Mouse (Mus musculus) kidney, postnatal 25 days (tissue): ENCODE measurements around the gene Rspry1.
A peak's percentile ranks its signal among the peaks of the same experiment; 100 is the strongest.

ENCODE experiments used
- DNase-seq, 2 experiments: peaks; one replicate each; pipeline ENCODE4 v3.0.0; 2021; ENCODE audit warnings: mixed read lengths in 2 of 2

Gene Rspry1

DNA sequence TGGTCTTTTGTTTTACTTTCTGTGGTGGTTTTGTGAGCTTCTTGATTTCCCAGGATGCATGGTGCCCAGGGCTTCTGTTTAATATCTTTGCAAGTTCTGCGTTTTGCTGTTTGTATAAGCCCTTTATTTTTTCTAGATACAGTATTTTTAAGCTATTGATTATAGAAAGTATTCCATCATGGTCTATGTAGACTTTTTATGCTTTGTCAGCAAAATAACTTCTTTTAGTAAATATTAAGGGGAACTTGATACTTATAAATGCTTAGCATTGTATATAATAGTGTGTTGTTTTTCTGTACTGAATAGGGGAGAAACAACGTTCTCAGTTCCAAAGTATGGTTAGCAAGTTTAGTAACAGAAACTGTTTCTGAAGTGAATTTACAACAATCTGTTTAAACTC lies 2.3 kb downstream of the Rspry1 start:
- no peak for DNase-seq

DNA sequence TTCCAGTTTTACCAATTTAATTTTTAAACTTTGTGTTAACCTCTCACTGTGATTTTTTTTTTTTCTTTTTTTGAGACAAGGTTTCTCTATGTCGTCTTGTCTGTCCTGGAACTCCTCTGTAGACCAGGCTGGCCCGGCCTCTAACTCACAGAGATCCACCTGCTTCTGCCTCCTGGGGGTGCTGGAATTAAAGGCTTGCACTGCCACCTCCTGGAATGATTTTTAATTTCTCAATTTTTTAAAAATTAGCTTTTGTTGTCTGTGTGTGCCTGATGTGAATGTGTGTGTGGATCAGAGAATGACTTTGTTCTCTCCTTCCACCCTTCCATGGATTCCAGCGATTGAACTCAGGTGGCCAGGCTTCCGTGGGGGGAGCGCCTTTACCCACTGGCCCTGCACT lies 5.3 kb downstream of the Rspry1 start:
- DNase-seq, result no peak

DNA sequence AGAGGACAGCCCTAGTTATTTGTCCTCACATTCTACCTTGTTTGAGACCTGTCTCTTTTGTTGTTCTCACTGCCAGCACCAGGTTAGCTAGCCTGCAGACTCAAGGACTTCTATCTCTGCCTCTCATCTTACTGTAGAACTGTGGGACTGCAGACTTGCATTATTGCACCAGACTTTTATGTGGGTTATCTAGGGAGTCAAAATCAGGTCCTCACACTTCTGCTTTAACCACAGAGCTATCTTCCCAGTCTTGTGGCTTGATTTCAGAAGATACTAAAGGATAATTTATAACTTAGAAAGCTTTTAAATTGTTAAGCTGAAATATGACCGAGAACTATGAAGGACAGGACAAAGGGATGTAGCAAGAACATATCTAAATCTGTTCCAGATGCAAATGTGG lies 23.1 kb downstream of the Rspry1 start:
- DNase-seq, result no peak

DNA sequence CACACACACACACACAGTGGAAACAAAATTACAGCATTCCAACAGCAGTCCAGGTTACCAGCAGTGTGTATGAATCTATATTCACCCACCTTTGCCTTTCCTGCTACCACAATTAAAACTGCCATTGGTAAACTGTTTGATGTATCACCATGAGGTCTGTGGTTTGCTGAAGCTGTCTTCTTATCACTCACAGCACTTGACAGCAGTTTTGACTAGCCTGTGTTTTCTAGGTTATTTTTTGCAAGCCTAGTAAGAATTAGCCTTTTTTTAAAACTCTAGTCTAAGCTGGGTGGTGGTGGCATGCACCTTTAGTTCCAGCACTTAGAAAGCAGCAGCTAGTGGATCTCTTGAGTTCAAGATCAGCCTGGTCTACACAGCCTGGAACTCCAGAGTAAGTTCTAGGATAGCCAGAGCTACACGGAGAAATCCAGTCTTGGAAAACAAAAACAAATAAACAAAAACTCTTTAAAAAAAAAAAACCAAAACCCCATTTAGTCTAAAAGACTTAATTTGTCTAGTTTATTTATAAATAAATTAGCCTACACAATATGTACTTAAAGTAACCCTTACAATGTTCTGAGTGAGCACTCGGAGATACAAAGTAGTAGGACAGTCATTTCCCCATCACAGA lies 31.9 kb downstream of the Rspry1 start:
- no peak for DNase-seq

DNA sequence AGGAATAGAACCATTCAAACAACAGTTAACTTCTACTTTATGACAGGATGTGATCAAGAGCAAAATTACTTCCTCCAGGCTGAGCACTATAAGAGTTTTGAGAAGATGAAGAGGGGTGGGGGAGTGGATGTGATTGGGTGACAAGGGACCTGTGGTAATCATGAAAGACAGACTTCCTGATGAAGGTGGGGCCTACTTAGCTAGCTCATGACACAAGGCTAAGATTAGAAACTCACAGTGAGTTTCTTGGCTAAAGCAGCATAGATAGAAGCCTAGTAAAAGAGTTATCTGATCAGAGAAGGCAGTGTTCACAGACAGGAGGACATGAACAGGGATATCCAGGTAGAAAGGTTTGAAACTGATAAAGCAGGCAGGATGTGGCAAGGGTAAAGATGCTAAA lies 32.5 kb downstream of the Rspry1 start:
- no peak for DNase-seq

DNA sequence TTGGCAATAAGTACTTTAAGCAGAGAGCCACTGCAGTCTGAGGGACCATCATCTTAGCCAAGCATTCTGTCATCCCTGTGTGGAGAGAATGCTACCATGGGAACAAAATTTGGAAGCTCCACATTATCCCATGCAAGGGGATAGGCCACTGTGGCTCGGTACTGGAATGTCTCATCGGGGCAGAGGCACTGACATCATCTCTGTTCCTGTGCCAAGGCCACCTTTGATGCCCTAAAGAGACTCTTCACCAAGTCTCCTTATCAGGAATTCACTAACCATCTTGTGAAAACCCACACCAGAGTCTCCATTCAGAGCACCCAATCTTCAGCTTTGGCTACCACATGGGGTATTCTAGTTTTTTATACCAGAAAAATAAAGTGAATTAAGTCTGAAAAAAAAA lies 39.4 kb downstream of the Rspry1 start:
- DNase-seq, result no peak

DNA sequence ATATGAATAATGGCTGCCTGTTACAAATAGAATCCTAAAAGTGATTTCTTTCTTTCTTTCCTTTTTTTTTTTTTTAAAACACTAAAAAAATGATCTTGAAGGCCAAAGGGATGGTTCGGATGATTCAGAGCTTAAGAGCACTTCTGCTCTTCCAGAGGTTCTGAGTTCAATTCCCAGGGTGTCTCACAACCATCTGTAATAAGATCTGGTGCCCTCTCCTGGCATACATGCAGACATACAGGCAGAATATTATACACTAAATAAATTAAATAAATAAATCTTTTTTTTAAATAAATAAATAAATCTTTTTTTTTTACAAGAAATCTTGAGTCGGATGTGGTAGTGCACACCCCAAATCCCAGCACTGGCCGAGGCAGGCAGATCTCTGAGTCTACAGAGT lies 40.2 kb downstream of the Rspry1 start:
- no peak for DNase-seq

DNA sequence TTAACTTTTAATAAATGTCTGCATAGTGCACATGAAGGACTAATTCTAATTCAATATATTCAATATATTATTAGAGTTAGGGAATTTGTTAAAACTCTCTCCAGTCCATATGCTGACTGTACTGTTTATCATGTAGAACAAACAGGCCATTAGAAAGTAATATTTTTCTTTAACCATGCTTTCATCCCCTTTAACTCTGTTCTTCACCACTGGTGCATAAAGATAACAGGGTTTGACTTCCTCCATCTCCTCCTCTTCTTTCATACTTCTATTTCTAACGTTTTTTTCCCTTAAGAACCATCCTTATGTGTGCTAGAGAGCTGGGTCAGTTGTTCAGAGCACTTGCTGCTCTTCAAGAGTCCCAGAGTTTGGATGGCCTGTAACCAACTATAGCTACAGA lies 43.5 kb downstream of the Rspry1 start:
- DNase-seq, result no peak

DNA sequence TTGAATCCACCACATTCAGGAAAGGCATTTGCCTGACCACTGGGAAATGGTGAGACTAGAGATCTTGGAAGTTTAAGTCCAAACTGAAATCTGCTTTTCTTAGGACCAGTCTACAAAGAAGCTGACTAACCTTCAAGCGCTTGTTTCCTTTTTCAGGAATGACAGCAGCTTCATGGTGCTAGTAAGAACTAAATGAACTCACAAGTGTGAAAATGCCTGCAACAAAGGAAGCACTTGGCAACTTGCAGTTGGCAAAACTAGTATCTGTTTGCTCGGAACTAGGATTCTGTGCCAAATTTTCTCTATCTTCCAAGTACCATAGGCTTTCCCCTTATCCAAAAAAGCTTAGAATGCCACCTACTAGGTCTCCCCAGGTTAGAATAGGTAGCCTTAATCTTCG lies 44.4 kb downstream of the Rspry1 start:
- DNase-seq, result no peak

DNA sequence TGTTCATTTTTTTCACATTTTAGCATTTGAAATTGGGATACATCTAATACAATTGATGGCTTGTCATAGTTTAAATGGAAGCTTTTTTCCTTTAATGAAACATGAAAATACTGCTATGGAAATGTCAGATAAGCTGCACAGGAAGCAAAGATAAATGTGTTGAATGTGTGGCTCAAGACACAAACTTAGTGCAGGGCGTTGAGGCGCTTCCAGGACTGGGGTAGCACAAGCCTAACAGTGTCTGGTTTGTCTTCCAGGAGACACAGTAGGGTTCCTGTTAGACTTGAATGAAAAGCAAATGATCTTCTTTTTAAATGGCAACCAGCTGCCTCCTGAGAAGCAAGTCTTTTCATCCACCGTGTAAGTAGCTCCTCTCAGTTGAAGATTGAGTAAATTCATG lies 47.8 kb downstream of the Rspry1 start:
- DNase-seq, result no peak

DNA sequence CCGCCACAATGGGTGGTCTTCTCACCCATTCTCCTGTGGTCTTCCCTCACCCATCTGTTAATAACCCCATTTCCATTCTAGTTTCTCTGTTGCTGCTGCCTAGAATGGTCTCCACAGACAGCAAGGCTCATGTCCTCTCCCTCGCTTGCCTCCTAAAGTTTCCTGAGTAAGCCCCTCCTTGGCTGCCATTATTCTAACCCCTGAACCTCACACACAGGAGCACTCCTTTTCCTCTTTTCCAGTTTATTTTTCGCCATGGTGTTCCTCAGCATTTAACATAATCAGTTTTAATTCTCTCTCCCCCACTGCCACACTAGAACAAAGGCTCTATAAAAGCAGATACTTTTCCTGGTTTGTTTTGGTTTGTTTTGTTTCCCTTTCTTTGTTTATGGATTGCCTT lies 51.2 kb downstream of the Rspry1 start:
- DNase-seq, result no peak

DNA sequence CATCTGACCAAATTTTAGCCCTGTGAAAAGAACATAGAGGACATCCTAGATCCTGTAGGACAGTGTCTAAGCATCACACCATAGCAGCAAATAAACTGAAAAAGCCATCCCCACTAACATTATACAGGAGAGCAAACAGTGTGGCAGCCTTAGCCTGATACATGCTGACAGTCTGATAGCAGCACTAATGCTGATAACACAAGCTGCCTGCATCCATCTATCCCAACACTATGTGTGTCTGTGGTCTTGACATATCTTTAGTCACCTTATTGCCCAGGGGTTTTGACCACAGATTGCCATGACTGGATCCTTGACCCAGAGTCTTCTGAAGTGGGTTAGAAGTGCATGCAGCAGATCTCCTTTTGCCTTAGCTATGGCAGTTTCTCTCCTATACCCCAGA lies 53.3 kb downstream of the Rspry1 start:
- no peak for DNase-seq

DNA sequence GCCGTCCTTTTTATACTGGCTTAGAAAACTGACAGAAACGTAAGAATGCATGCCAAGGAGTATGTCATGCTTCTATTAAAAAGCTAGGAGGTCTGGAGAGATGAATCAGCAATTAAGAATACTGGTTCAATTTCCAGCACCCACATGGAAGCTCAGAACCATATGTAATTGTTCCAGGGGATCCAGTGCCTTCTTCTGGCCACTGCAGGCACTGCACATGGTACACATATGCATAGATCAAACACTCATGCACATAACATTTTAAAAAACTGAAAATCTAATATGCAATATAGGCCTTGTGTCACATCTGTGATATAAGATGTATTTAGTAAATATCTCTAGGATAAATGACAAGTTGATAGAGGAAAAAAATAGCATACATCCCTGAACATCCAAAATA lies 56.3 kb downstream of the Rspry1 start:
- DNase-seq, result no peak

DNA sequence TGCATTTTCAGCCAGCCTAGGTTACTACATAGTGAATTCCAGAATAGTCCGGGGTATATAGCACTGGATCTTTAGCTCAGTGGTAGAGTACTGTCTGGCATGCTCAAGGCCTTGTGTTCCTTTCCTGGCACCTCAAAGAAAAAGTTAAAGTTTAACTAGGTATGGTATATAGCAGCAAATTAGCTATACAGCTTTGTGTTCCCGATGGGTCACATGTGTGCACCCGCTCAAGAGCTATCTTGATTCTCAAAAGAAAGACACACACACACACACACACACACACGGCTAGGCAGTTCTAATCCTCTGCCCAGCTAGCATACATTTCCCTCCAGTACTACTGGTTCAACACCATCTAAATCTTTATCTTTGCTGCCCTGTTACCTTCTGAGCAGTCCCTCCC lies 58.7 kb downstream of the Rspry1 start:
- DNase-seq, result no peak

DNA sequence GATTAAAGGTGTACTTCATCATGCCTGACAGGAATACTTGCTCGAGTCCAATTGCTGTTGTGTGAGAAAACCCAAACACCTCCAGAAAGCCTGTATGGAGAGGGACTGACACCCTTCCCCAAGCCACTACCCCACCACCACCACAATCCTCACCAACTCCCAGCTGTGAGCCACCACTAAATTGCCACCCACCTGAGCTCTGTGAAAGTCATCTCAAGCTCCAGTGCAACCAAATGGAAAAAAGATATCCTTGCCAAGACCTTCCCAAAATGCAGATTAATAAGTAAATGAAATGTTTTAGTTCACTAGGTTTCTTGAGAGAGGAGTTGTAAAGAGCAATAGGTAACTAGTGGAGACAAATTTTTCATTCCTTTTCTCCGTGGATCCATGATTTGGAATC lies 63.0 kb downstream of the Rspry1 start:
- peak in 1 of 2 experiments; percentile 58 for DNase-seq

DNA sequence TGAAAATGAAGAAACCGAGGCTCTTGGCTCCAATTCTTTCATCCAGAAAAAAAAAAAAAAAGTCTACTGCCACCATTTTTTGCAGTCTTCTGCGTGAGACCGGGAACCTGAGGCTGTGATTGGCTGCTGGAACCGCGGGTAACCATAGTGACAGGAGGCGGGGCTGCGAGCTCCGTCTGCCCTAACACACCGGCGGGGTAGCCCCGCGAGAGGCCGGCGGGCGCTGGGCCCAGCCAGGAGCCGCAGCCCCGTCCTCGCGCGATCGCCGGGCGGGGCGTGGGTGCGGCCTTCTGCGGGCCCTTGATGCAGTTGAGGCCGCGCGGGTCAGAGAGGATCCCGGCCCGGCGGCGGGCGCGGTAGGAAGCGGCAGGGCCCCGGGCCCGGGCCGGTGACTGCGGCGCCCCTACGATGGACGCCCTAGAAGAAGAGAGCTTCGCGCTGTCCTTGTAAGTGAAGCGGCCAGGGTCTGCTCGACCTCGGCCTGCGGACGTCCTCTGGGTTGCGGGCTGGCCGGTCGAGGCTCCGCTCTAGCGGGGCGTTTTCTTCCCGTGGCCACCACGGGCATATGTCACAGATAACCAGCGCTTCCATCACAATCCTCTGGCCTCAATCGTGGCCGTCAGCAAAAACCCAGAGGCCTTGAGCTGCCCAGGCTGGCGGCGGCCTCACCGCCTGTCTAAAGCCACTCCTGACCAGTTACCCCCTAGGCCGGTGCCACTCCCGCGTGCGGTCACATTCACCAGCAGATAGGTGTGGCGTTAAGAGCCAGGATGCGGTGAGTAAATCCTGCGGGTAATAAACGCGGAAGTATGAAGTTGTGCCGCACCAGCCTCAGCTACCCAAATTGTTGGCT lies 64.9 kb downstream of the Rspry1 start, which contains the start of gene Arl2bp:
TSS of gene Arl2bp (plus strand) at position 145 of the 853 bp plus-strand sequence.
- DNase-seq, result peak; percentile 96 to 98

DNA sequence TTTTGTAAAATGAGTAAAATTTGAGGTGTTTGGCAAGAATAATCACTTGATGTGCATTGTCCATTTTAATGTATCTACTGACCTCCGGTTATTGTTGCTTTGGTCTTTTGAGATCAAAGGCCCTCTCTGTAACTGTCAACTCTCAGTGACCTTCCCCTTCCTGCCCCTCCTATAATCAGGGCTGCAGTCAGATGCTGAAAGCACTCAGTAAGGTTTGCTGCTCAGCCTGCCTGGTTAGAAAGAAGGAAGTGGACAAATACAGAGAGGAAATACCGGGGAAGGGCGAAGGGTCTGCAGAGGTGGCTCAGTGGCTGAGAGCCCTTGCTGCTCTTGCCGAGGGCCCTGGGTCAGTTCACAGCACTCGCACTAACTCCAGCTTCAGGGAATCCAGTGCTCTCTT lies 72.6 kb downstream of the Rspry1 start:
- DNase-seq, result no peak

DNA sequence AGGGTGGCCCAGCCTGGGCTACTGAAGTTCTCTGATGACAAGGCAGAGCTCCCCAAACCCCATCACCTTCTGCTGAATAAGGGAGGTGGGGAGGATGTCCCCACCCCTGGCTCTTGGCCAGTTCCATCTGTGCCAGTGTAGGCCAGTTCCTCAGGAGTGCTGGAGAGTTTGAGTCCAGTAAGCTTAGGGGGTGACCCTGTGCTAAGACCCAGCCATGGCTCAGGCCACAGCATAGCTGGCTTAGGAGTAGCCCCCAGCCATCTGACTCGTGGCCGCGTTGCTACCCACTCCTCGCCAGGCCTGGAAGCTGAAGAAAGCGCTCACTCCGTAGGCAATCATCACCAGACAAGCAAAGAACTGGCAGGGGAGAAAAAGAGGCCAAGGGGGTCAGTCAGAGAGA lies 74.2 kb downstream of the Rspry1 start:
- no peak for DNase-seq

DNA sequence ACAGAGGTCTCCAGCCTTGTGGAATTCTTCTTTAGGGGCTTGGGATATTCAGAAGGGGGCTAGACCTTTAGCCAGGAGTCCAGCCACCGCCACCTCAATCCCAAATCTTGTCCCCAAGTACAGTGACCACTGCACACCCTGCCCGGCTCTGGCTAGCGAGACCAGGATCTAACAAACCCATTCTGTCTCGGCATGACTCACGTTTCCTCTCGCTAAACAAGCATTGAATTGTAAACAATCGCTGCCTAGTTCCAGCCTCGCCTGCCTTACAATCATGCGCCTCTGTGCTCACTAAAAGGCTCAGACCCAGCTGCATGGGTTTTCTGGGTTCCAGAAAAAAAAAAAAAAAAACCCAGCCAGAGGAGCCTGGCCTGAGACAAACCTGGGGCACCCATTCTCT lies 76.8 kb downstream of the Rspry1 start:
- DNase-seq, result peak in 1 of 2 experiments; percentile 29

DNA sequence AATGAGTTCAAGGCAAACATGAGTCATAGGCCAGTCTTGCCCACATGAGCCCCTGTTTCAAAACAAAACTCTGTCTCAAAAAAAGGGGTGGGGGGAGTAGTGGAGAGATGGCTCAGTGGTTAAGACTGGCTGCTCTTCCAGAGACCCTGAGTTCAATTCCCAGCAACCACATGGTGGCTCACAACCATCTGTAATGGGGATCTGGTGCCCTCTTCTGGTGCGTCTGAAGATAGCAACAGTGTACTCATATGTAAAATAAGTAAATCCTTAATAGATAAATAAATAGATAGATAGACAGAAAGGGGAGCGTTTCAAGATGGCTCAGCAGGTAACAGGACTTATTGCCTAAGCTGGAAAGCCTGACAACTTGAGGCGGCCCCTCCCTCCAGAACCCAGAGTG lies 78.7 kb downstream of the Rspry1 start:
- no peak for DNase-seq

DNA sequence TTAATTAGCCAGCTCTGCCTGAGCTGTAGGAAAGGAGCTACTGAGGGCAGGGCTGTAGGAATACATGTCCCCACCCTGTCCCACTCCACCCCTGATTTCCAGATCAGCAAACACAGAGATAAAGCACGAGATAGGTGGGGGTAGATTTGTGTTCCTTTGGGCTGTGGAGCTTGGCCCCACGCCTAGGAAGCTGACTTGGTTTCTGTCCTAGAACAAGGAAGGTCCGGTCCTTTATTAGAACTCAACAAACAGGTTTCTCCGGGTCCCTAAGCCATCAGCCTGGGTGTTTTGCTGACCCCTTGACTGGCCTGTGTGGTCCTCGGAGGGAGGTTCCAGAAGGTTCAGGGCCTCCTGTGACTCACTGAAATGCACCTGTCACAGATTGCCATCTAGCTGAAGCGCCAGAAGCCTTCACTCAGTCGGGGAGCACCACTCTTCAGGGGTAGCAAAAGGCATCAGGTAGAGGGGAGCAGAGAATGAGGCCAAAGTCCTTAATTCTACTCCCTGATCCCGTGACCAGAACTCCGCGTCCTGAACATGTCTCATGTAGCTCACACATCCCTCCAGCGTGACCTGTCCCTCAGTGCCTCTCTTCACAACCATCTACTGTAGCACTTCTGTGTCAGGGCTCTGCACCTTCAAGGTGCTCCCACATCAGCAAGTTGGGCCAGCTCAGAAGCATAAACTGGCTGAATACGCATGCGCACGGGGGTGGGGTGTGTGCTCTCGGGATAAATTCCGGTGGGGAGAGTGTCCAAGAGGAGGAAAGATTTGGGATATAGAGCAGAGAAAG lies 81.2 kb downstream of the Rspry1 start:
- DNase-seq, result peak; percentile 38 to 66

DNA sequence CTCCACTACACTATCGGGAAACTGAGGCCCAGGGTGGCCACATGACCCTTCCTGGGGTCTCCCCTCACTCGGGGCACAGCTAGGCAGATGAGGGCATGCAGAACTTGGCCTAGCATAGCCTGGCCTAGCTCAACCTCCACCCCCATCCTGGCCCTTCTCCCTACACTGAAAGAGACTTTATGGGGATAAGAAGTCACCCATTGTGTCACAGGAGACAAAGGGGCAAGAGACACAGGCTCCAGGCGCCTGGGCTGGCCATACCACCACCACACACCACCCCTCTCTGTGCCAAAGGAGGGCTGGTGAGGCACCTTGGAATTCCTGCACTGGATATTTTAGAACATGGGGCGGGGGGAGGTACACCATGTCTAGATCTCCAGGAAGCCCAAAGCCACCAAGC lies 82.5 kb downstream of the Rspry1 start:
- peak in 1 of 2 experiments; percentile 31 for DNase-seq

DNA sequence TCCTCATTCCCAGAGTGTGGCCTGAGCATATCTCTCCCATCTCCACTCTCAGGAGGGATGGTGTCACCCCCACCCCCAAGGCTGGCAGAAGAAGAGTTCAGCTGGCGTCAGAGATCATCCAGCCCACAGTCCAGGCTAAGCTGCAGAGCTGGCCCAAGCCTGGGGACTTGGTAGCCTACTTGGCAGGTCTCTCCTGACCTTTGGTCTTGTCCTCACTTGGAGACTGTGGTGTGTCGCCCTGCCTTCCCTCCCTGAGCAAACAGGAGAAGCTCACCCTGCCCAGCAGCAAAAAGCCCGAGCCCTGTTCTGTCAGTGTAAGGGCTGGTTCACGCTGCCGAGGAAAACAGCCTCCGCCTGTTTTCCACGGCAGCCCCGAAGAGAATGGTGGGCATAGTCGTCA lies 84.2 kb downstream of the Rspry1 start:
- peak; percentile 74 to 91 for DNase-seq

DNA sequence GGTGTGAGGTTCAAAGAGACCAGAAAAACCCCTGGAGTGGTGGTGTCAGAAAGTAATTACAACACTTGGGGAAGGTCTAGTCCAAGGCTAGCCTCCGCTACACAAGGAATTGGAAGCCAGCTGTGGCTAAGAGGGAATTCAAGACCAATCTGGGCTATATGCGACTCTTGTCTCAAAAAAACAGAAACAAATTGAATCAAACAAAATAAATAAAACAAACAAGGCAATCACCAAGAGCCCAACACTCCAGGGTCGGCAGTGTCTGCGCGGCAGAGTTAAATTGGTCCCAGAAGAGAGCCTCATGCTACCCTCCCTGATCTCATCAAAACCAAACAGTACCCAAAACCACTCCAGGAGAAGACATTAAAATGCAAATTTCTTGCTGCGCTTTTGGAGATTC lies 93.0 kb downstream of the Rspry1 start:
- peak in 1 of 2 experiments; percentile 8 for DNase-seq
